Mouse (Mus musculus): ENCODE results near the gene Slc22a18.

Slc22a18 gene

DNA sequence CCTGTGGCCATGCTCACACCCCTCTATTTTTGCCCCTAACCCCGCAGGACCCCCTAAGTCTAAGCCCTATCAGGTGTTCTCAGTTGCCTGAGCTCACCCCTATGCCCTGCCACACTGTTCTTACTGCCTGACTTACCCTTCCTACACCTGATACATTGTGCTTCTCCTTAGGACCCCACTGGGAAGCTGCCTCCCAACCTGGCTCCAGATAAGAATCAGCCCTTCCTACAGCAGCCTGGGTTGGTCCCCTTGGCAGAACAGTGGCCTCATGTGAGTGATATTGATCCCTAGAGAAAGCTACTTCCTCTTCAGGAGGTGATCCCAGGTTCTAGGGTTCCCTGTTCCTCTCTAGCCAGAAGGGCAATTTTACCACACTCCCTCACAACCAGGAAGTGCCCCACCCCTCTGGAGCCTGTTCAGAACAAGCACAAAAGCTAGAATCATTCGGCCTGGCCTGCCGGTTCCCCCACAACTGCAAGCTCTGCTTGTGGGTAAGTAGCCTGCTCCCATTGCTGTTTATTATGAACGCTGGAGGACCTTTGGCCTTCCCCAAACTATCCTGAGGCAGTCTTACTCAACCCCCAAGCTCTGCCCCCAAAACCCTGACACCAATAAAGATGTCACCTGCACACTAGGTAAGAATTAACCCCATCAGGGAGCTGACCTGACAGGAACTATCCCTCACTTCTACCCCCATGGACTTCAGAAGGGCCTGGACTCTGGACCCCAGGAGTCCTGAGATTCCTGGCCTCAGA is at the start of gene Slc22a18:
TSS of gene Slc22a18 (plus strand) at position 390 of the 755 bp plus-strand sequence.
- no peak for DNase-seq

DNA sequence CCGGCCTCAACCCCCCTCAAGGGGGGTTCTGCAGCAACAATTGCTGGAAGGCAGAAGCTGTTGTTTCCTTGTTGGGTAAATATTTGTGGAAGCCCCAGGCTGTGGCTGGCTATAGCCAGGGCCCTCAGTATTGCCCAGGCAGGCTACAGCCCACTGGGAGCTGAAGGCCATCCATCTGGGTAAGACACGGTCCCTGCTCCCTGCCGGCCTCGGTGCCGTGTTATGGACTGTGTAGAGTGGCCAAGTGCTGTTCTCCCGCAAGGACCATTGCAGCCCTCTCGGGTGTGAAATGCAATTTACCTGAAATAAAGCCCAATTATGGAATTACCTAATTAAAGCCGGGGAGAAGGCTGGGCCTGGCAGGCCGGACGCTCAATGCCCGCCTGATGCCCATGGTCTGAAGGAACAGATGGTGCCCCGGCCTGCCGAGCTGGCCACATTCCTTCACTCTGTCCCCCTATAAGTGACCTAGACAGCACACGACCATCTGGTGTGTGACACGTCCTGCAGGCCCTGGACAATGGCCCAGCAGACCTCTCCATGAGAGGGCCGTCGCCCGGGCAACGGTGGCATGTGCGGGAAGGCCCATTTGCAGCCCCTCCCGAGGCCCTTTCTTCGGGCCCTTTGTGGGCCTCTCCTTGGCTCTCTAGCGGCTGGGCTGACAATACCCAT is 45.3 kb upstream of the Slc22a18 start:
- no peak for DNase-seq

DNA sequence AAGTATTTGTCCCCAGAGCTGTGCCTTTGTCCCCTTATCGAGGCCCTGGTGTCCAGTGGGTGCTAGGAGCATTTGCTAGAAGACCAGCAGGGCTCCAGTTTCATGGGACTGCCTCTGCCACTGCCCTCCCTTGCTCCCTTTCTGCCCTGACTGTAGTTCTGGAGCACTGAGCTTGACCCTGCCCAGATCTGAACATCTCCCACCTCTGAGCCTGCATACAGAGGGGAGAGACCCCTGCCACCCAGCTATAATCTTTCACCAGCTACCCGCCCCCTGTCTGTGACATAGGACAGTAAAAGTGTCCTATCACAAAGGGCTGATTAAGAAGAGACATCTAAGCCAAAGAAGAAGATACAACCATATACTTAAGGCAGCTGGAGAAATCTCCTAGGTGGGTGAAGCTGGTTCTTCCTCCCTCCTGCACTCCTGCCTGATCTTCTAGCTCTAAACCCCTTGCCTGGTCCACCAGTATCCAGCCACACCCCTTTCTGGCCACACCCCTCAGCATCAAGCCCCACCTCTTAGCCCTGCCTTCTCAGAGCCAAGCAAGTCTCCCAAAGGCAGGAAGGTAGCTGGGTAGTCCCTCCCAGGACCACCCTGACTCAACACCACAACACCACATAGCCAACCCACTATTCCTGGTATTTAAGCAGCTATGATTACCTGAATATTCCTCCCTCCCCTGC is 44.6 kb upstream of the Slc22a18 start:
- DNase-seq, result no peak

DNA sequence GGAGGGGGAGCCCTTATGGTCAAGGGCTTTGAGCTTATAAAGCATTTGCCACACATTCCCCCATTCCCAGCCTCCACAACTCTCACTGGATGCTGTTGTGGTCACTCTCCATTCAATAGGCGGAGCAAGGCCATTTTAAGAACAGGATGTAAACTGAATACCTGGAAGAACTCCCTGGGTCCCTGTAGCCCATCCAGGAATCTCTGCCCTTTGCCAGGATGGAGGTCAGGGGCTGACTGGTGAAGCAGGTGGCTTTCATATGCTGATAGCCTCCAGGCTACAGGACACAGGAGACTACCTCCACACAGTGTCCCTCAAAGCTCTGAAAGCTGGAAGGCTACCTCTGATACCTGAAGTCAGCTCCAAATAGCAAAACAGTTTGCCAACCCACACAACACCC is 40.9 kb upstream of the Slc22a18 start:
- DNase-seq, result no peak

DNA sequence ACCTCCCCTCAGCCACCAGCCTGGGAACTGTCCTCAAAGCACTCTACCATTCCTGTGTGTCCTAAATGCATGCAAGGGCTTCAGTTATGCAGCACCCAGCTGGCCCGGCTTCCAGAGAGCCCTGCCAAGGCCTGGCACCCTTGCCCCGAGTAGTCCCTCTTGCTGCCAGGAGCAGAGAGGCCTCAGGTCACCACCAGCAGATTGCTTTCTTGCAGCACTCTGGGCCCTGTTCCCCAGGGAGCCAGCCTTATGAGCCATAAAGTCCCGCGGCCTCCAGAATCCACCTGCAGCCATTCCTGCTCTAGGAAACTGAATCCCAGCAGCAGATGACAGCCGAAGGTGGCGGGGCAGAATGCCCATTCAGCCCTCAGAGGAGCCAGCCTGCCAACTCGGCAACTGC is 40.2 kb upstream of the Slc22a18 start:
- no peak for DNase-seq

DNA sequence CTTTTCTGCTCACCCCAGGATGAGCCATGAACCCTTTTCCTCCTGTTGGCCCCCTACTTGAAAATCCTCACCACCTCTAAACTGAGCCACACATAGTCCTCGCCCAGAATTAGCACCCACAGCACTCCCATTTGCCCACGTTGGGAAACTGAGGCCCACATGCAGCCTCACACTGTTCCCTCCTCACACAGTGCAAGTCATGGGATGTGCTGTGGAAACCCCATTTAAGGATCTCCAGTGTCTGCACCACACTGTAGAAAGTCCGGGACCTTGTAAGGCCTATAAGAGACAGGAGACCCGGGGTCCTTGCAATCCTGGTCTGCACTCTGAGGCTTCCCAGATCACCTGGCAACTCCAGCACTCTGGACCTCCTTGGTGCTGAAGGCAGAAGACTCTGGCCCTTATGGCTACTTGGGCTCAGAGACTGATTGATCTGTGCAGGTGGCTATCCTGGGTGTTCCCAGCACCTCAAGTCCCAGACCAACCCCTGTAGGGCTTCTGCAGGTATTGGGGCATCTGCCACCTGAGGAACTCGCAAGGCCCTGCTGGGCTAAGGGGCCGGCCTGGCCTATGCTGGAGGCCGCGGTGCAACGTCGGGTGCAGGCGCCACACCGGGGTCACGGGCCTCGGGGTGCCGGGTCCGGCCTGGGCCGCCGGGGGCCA is 36.2 kb upstream of the Slc22a18 start:
- no peak for DNase-seq

DNA sequence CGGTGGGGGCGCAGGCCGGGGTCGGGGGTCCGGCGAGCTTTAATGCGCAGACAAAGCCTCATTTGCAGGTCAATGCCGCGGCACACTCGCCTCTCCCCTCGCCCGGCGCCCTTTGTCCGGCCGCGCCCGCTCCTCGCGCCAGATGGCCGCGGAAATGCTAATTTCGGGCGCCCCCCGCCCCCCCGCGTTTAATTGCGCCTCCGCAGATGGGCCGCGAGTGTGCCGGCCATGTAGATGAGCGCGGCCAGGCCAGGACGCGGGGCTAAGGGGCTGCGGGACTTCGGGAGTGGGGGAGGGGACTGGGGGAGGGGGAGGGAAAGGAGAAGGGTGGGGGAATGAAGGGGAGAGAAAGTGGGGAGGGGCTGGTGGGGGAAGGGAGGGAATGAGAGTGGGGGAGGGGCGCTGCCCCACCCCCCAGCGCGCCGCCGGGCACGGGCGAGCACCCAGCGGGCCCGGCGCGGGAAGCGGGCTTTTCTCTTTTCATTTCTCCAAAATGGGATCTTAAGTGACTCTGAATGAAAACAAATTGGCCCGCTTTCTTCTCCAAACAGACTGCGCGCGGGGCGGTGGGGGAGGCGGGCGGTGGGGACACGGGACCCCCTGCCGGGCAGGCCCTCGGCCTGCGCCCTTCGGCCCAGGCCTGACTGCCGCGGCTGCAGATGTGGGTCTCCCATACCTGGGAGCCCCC is 35.5 kb upstream of the Slc22a18 start:
- DNase-seq, result no peak

DNA sequence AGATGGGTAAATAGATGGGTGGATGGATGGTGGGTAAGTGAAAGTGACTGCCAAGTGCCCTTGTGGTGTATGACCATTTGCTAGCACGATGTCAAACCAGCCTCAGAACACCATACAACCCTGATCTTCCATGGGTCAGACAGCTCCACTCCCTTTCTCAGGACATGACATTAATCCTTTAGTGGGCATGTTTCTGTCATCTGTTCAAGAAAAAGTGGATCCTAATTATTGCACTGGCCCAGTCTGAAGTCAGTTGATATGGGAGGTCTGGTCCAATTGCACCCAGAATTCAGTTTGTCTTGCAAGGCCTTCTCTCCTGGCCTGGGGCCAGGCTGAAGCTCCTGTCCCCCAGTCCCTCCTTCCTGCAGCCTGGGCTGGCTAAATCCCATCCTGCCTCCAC is 34.6 kb upstream of the Slc22a18 start:
- no peak for DNase-seq

DNA sequence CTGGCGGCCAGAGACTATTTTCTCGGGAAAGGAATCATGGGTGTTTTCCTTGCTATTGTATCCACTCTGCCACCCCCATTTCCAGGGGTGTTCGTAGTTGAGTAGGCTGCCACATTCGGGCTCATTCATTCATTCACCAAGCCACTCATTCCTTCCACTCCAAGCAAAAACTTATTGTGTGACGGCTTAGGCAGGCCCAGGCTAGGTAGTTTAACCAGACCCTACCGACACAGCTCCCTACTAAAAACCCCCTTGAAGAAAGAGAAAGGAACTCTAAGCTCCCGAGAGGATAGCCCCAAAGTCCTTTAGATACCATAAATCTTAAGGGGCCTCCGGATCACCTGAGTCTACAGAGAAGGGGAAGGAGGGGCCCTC is 29.0 kb upstream of the Slc22a18 start:
- DNase-seq, result no peak

DNA sequence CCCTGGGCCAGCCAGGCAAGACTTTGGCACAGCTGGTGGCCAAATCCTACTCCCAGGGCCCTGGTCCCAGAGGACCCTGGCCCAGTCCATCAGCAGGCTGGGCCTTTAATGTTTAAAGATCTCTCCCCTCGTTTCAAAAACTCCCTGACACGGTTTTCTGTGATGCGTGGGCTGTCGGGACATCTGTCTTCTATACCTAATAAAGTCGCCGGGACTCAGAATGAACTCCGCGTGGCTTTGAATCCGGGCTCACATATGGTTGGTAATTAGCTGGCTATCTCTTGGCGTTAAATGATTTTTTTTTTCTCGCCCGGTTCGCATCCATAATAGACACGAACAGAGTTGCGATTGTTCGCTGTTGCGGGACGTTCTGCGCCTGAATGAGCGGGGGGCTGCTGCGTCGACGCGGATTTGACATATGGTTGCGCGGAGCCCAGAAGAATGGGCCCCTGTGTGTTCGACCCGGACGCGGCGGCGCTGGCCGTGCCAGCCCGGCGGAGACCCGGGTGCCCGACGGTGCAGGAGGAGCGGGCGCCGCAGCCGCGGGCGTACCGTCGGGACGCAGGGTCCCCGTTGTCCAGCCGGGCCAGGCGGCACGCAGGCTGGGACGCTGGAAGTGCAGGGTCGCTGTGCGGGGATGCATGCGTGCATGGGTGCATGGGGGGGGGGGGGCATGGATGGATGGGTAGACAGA is 28.4 kb upstream of the Slc22a18 start:
- DNase-seq, result no peak

DNA sequence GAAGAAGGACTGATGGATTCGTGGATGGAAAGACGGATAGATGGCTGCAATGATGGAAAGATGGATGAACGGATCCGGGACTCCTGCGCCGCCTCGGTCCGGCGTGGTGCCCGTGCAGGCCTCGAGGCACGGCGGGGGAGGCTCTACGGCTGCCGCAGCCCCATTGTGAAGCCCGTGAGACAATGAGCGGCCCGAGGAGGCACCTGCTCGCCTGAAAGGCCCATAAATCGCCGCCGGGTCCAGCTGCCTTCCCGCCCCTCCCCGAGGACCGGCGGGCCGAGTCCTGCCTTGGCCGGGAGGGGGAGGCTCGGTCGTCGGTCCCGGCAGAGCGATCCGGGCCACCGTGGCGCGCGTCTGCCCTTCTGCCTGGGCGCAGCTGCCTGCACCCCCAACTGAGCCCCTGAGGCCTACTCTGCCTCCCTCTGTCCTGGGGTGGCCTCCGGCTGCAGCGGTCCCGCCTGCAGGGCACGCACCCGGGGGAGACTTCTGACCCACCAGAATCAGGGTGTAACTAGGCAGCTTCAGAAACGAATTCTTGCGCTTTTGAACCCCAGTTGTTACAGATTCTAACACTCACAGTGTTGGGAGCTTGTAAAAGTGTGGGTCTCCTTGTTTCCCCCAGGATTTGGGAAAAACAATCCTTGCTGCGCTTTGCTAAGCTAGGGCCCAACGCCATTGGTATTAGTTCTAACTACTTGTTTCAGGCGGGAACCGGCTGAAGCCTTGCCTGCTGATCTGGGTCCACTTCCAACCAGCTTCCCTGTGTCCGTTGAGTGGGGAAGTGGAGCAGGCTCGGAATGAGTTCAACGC is 27.7 kb upstream of the Slc22a18 start:
- no peak for DNase-seq

DNA sequence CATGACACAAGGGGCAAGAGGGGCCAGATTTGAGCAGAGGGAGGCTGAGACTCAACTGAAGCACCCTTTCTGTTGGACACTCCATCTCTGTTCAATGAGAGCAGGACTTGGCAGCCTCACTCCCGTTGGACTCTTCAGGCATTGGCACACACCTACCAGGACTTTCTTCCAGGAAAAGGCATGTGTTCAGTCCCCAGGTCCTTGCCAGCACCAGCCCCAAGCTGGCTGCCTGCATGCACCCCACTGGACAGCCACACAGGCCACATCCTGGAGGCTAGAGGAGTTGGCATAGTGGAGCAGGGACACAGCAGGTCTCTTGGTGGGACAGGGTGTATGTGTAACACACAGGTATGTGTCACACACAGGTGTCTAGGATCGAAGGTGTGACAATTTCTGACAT is 26.4 kb upstream of the Slc22a18 start:
- DNase-seq, result no peak

DNA sequence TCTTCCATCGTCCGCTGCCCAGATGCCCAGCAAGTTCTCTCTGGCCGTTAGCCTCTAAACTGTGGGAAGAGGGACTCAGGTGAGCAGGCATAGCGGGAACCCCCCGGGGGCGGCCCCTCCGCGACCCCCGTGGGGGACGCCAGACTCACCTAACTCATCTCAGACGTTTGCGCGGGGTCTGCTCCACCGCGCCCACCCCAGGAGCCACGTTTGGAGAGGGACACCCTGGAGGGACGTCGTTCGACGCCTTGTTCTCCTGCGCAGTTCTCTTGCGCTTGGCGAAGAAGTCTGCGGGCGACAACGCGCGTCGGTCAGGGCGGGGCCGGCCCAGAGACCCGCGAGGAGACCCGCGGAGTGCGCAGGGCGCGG is 14.6 kb upstream of the Slc22a18 start:
- DNase-seq, result no peak

DNA sequence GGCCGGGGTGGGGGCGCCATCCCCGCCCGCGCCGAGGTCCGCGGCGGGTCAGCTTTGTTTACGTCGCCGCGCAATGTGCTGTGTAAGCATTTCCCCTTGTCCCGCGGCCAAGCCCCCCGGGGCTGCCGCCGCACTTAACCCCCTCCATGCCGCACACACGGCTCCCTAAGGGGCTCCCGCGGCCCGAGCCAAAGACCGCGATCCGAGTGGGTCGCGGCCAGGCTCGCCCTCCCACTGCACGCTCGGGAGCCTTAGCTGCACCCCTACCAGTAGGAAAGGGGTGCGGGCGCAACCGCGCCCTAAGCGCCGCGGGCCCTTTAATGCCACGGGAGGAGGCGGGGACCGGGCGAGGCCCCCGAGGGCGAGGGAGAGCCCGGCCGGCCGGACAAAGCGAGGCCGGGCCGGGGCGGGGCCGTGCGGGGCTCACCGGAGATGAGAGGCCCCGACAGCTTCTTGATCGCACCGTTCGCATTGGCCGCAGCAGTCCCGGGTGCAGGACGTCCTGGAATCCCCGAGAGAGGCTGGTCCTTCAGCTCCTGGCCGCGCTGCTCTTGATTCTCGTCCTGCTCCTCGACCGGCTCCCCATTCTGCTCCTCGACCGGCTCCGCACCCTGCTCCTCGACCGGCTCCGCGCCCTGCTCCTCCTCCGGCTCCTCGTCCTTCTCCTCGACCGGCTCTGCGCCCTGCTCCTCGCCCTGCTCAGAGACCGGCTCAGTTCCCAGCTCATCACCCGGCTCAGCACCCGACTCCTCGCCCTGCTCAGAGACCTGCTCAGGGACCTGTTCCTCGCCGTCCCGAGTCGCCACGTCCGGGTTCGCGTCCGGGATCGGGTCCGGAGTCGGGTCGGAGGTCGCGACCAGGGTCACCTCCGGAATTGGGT is 14.0 kb upstream of the Slc22a18 start:
- DNase-seq, result no peak

DNA sequence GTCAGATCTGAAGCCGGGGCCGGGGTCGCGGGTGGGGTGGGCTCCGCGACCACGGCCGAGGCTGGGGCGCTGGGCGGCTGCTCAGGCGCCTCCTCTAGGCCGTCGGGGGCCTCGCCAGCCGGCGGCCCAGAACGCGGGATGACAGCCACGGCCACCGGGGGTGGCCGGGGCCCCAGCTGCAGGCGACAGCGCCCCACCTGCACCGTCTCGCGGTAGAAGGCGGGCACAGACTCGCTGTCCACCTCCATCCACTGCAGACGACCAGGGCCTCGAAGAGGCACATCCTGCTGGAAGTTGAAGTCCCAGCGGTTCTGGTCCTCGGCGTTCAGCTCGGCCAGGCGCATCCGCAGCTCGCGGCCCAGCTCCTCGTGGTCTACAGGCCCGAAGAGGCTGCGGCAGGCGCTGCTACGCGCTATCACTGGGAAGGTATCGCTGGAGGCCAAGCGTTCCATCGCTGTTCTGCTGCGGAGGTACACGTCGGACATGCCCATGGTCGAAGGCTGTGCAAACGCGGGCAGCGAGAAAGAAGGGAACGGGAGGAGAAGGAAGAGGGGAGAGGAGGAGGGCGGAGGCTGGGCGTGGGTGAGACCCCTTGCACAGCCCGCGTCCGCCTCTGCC is 13.2 kb upstream of the Slc22a18 start:
- no peak for DNase-seq

DNA sequence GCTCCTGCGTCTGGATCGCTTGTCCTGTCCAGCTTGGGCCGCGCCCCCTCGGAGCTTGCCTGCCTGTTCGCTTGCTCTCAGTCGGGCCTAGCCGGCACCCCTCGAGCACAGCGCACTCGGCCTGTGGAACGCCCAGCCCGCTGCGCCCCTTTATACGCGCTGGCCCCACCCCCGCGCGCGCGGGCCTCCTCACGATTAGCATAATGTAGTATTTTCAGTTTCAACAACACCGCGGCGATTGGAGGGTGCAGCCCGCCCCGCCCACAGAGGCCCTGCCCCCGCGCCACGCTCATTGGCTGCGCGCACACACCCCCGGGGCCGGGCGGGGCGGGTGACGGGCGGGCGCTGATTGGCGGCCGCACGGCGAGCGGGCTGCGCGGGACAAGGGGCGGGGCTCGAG is 12.7 kb upstream of the Slc22a18 start, which contains the start of gene Cdkn1c:
TSS of gene Cdkn1c (minus strand) at position 177 of the 400 bp plus-strand sequence.
- DNase-seq, result peak; percentile 76 to 81

DNA sequence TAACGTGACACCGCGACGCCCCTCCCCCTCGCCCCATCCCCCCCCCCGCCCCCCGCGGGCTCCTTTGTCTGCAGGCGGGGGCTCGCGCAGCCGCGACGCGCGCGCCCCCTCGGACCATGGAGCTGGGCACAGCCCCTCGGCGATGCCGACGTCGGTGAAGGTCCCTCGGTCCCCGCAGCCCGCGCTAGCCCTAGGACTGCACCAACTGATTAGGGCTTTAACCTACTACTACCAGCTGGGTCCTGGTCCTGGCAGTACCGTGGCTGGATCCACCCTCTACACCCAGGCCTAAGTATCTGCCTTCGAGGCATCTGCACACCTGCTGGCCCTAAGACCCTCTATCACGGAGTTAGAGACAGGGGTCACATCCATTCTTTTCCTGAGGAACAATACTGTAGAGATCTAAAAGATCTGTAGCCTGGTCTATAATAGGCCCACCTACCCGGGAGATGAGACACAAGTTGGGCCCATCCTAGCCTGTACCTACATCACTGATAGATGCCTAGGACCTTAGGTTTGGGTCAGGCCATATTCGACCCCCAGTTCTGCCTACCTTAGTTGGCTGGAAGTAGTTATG is 12.2 kb upstream of the Slc22a18 start:
- DNase-seq, result no peak

DNA sequence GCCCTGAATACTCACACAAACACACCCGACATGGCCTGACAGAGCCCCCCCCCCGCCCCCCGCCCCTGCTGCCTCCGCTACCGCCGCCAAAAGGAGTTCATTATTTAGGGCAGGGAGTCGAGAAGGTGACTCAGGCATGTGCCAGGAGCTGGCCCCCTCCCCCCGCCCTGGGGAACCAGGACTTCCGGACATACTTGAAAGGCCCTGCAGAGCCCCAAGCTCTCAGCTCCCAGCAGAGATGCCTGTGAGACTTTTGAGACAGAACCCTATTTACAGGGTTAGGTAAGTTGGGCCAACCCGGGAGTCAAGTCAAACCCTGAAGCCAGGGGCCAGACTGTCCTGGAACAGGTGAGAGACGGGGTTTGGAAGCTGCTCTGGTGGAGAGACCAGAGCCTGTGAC is 11.6 kb upstream of the Slc22a18 start:
- no peak for DNase-seq

DNA sequence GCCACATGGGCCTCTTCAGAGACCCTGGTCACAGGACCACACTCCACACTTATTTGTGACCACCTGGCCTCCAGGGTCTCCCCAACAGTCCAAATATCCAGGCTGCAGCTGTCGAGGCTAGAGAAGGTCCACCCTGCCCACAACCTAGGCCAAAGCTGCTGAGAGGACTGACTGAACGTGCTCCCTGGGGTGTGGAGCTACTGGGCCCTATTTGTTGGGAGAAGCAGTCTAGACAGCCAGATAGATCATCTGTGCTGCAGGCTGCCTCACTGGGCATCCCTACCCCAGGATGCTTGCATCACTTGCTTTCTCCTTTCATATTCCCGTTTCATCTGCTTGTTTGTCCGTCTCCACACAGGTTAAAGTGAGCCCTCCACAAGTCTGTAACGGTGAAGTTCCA is 11.0 kb upstream of the Slc22a18 start:
- DNase-seq, result no peak

Measured in thymus, adult 18-20 months (tissue).